Mouse (Mus musculus): ENCODE results near the gene Pitpnc1.

DNA sequence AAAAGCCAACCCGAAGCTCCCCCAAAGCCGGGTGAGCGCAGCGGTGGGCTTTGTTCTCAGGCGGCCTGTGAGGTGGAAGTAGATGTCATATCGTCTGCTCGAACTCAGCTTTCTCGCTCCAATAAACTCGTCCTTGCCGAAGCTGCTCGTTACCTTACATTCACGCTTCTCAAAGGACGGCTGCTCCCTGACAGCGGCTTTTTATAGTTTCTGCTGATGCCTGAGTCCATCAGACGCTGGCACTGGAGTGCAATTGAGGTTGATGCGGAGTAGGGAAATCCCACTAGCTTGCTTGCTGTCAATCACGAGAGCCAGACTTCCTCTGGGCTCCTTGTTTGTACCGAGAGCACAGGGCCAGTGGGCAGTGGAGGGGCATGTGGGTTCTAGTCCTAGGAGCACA, 147.3 kb downstream of the Pitpnc1 start:
- no peak for TF ChIP-seq POLR2A (IDR thresholded peaks at IDR 0.05; ENCODE audit: extremely low read depth, insufficient read depth, low read length)
- no peak for TF ChIP-seq CTCF (IDR thresholded peaks at IDR 0.05; ENCODE audit: low read depth, low read length)
